Mouse (Mus musculus): ENCODE data around the gene Cpne4.

The Cpne4 gene

DNA sequence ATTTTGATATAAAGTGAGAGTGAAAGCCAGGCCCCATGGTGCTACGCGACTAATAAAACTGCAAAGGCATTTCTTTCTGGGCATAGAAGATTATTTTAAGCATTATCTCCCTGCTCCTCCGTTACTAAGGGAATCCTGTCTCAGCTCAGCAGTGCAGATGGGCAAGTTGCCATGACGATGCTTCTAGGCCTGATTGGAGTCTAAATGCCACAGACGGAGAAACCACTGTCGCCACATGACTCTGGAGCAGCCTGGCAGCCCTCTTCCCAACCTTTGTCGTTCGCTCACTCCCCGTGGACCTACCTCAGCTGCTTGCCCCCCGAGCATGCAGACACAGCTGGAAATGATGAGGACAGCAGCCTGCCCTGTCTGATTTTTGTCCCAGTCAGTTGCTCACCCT, 501.3 kb downstream of the Cpne4 start:
- DNase-seq (ENCODE audit: low read depth, low spot score): no peak

DNA sequence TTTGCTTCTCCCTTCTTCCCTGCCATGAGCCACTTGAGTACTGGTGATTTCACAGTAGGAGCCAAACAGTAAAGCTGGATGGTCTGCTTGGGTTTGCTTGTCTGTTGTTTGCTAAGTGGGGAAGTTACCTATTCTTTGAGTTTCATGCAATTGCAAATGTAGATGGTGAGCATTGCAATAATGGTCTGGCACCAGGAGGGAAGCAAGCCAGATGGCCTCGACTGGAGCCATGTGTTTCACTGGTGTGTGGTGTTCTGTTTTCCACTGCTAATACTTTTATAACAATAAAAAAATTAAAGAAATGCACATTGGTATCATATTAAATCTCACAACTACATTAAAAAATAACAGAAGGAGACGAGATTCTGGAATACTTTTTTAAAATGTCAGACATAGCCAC, 502.6 kb downstream of the Cpne4 start:
- DNase-seq (ENCODE audit: low read depth, low spot score): no peak

DNA sequence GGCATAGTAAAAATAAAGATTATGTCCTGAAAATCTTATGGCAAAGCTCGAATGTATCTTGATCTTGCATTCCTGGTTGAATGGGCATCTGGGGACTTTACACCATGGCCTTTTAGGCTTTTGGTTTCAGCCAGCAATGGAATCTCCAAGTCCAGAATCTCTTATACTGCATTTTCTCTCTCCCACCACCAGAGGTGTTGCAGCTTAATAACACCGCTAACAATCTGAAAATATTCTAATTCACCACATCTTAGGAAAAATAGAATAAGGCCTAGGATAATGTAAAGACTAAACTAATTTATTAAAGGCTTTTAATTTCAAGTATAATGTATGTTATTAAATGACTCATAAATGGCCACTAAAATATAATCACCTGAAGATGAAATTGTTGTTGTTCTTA, 503.2 kb downstream of the Cpne4 start:
- no peak for DNase-seq (ENCODE audit: low read depth, low spot score)

DNA sequence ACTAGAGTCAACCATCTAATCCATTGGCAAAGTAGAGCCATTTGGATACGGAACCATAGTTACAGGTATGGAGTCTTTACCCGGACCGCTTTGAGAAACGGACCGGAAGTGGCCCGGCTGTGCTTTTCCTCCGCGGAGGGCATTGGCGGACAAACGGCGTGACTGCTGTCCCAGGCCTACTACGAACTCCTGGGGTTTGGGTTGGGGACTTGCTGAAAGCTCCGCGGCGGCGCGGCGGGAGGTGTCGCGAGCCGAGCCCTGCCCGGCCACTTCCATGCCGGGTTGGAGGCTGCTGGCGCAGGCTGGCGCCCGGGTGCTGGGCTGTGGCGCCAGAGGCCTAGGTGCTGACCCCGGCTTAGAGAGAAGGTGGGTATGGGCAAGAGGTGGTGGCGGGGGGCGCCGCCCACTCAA, 506.1 kb downstream of the Cpne4 start, which contains the start of gene Mrpl3:
Gene Mrpl3 (plus strand): TSS at position 93 of the 411 bp plus-strand sequence.
- peak; percentile 79 for DNase-seq (ENCODE audit: low read depth, low spot score)

DNA sequence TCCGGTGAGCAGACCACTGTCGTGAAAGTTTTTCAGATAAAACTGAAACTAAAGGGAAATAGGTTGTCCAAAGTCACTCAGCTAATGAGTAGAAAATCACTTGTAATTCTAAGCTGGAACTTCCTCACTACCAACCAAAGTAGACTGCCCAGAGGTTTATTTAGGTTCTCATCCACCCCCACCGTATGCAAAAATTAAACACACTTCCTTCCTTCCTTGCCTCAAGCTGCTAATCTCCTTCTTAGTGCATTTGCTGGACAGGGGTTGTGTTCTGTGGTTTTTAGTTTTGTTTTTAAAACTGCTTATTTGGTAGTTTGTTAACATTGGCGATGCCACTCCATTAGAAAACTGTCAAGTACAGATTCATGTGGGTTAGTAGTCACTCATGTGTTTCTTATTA, 506.7 kb downstream of the Cpne4 start:
- DNase-seq (ENCODE audit: low read depth, low spot score): no peak

- DNase-seq (ENCODE audit: low read depth, low spot score): no peak
These were observed 522.0 kb downstream of the Cpne4 start for GRCm38 (mm10) chr9:105069106-105069505.

DNA sequence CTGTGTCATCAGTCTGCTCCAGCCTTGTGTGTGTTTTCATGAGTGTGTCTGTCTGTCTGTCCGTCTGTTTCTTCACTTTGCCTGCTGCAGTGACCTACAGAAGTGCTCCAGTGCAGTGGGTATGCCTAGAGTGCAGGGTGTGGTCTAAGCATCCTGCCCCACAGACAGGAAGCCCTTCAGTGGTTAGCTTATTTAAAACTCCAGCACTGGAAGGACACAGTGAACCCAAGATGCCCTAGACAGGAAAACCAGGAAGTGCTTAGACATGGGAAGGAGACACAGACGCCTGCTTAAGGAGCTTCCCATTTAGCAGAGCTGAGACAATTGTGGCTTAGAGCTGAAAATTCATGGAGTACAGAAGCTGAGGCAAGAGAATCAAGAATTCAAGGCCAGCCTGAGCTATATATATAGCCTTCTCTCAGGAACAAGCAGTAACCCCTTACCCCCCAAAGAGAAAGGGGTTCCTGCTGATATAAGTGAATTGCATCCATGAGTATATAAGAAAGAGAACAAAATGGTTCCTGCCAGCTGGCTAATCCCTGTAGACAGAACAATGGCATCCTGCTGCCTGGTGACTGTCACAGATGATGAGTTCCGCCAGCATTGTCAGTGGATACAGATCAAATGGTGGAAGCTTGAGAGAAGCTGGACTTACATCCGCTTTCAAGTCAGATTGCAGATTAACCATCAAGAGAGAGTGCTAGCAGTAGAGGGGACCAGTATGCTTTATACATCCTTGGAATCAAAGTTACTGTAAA, 526.1 kb downstream of the Cpne4 start:
- DNase-seq (ENCODE audit: low read depth, low spot score): no peak

- DNase-seq (ENCODE audit: low read depth, low spot score): no peak
These were observed 527.8 kb downstream of the Cpne4 start for GRCm38 (mm10) chr9:105074851-105075250.

- DNase-seq (ENCODE audit: low read depth, low spot score): no peak
These were observed 529.8 kb downstream of the Cpne4 start for GRCm38 (mm10) chr9:105076756-105077424.

DNA sequence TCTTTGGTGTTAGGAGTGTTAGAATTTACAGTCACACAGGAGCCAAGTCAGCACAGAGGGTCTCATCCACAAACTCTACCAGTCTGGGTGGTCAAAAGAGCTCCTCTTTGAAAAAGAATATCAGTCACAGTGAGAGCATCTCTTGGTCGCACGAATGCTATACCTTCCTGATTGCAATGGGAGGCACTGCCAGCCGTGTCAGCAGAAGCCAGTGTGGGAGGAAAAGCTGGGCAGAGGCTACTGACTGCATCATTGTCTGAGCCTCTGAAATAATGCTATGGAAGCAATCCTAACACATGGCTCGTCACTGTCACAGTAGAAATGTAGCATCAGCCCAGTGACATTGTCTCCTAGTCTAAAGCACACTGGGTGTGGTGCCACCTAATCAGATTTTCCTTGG, 531.4 kb downstream of the Cpne4 start:
- DNase-seq (ENCODE audit: low read depth, low spot score): no peak

DNA sequence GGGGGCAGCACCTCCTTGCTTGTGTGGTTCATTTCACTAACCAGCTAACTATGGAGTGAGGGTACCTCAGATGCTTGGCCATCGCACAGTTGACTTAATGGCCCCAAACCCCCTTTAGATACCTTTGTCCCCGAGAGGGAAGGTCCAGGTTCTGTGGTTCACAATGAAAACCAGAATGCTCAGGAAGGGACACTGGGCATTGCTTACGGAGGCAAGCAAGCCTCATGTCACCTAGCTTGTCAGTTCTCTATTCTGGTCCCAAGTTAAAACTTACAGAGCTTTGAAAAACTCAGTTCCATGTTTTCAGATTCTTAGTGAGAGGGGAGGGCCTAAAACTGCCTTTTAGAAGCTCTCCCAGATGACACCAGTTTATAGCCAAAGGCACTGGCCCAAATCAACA, 533.2 kb downstream of the Cpne4 start:
- no peak for DNase-seq (ENCODE audit: low read depth, low spot score)

Measured in embryo, embryonic 11.5 days (tissue).